Mouse (Mus musculus) heart, embryonic 11.5 days (tissue): ENCODE measurements at regions not wholly inside any gene's neighbourhood (a gene's known extent, or its start where the extent isn't known, plus 50 kb on each side); places are given as distances from the start of the nearest gene placed in this dataset.

Experiments
- ATAC-seq: fragments of 200-750 bp; cut with Nextera tagmentation; replicated peaks from 2 replicates; pipeline ENCODE4 v1.8.0; 2017; ENCODE audit warnings: moderate library complexity; ENCODE audit not compliant: insufficient number of reproducible peaks, low FRiP score, low TSS enrichment
- H3K27ac ChIP-seq: fragments of 300-500 bp; sonication (generic); 2 replicates; pipeline ENCODE4 v1.5.1; 2014; ENCODE audit warnings: mild to moderate bottlenecking, low read depth, low read length
- H3K27me3 ChIP-seq: fragments of 300-500 bp; sonication (generic); 2 replicates; pipeline ENCODE4 v1.6.1; 2014; ENCODE audit warnings: mild to moderate bottlenecking, low read length, mixed read lengths; ENCODE audit not compliant: control insufficient read depth, insufficient read depth
- H3K36me3 ChIP-seq: fragments of 300-500 bp; sonication (generic); 2 replicates; pipeline ENCODE4 v1.6.1; 2014; ENCODE audit warnings: mild to moderate bottlenecking, low read length, moderate library complexity, mixed read lengths; ENCODE audit not compliant: control insufficient read depth, insufficient read depth
- H3K4me1 ChIP-seq: fragments of 300-500 bp; sonication (generic); 2 replicates; pipeline ENCODE4 v1.6.1; 2014; ENCODE audit warnings: low read length; ENCODE audit not compliant: control insufficient read depth, insufficient read depth
- H3K4me2 ChIP-seq: fragments of 300-500 bp; sonication (generic); 2 replicates; pipeline ENCODE4 v1.6.1; 2014; ENCODE audit warnings: mild to moderate bottlenecking, moderate library complexity
- H3K4me3 ChIP-seq: fragments of 300-500 bp; sonication (generic); 2 replicates; pipeline ENCODE4 v1.5.1; 2014; ENCODE audit warnings: low read depth, low read length
- H3K9ac ChIP-seq: fragments of 300-500 bp; sonication (generic); 2 replicates; pipeline ENCODE4 v1.6.1; 2014; ENCODE audit warnings: mild to moderate bottlenecking, low read depth, low read length, moderate library complexity
- H3K9me3 ChIP-seq: fragments of 300-500 bp; sonication (generic); replicated peaks from 2 replicates; pipeline ENCODE4 v1.6.1; 2016; ENCODE audit warnings: low read length; ENCODE audit not compliant: control insufficient read depth
- WGBS: fragments of 180-500 bp; shearing (Covaris S2); extraction: QIAGEN DNeasy Blood & Tissue Kit; methylation state at CpG from one replicate; pipeline ENCODE4 v1.1.7; 2014; ENCODE audit not compliant: insufficient replicate concordance; 5-methylcytosine and 5-hydroxymethylcytosine counted together

GRCm38 (mm10) chr2:158909086-158909485, 114.5 kb downstream of the Dhx35 start:
- Histone ChIP-seq H3K4me1 (no peaks in the 10 kb centered on the region), H3K9ac (no peak overlapping the region), H3K4me2 (no peak overlapping the region), H3K36me3 (no peaks in the 10 kb centered on the region), H3K27ac (no peak overlapping the region), H3K9me3 (no peaks in the 10 kb centered on the region), H3K27me3 (peaks cover 8% of the 10 kb centered on the region), H3K4me3 (no peak overlapping the region)
- 64% methylated on average over 3 of the region's 3 CpGs for WGBS
- no peak for ATAC-seq

DNA sequence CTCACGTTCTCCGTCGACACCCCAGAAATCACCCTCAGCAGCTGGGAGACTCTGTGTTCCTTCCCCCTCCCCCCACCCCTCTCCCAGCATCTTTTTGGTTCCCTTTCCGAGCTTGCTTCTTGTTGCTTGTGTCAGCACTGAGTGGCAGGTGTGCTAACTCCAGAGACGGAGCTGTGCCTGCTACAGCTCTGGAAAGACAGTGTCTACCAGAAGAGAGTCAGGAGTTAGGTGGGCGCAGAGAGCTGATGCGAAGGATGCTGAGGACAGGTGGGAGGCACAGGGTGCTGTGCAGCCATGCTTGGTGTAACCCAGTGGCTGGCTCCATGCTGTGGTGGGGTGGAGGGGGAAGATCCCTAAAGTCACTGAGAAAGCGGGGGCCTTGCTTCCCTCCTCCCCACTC, 115.7 kb downstream of the Dhx35 start:
- WGBS: 51% methylated on average over 8 of the region's 8 CpGs
- H3K27ac ChIP-seq: no peak overlapping the region
- no peak overlapping the region for H3K9ac ChIP-seq
- ATAC-seq: no peak
- no peak overlapping the region for H3K4me2 ChIP-seq
- H3K9me3 ChIP-seq: no peaks in the 10 kb centered on the region
- no peaks in the 10 kb centered on the region for H3K36me3 ChIP-seq
- H3K4me1 ChIP-seq: no peaks in the 10 kb centered on the region
- H3K4me3 ChIP-seq: no peak overlapping the region
- peaks cover 8% of the 10 kb centered on the region for H3K27me3 ChIP-seq

- Histone ChIP-seq H3K27ac (no peak overlapping the region), H3K4me2 (no peak overlapping the region), H3K27me3 (peaks cover 8% of the 10 kb centered on the region), H3K4me1 (no peaks in the 10 kb centered on the region), H3K9me3 (no peaks in the 10 kb centered on the region), H3K9ac (no peak overlapping the region), H3K4me3 (no peak overlapping the region), H3K36me3 (no peaks in the 10 kb centered on the region)
- WGBS: 45% methylated on average over 7 of the region's 7 CpGs
- no peak for ATAC-seq
These were observed 116.6 kb downstream of the Dhx35 start for GRCm38 (mm10) chr2:158911191-158911590.

DNA sequence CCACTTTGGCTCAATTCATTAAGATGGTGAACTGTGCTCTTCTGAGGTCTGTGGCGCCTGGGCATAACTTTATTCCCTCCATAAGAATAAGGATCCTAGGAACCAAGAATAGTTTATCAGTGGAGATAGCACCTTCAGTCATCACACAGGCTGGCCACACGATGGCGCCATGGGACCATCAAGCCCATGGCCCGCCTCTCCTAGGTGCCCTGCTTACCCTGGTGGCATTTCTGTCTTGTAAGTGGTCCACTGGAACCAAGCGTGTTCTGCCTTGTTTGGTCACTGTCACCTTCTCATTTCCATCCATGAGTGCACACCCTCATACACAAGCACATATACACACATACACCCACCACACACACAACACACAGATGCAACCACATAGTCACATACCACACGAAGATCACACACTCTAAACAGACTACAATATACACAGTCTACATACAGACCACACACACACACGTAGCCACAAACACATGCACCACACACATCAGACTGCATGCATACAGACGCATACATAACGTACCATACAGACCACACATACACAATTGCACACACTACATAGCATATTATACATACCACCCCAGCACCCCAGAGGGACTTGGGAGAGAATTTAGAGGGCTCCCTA, 118.1 kb downstream of the Dhx35 start:
- Histone ChIP-seq H3K27me3 (peaks cover 8% of the 10 kb centered on the region), H3K9ac (no peak overlapping the region), H3K27ac (no peak overlapping the region), H3K4me2 (no peak overlapping the region), H3K9me3 (no peaks in the 10 kb centered on the region), H3K36me3 (no peaks in the 10 kb centered on the region), H3K4me1 (no peaks in the 10 kb centered on the region), H3K4me3 (no peak overlapping the region)
- no peak for ATAC-seq
- WGBS: 37% methylated on average over 9 of the region's 9 CpGs

- no peaks in the 10 kb centered on the region; the same call in 1 of the 2 replicates for H3K27me3 ChIP-seq
- no peak overlapping the region for H3K4me3 ChIP-seq
- ATAC-seq: no peak
- H3K27ac ChIP-seq: no peak overlapping the region
- H3K4me2 ChIP-seq: no peak overlapping the region
- WGBS: 33% methylated on average over 6 of the region's 6 CpGs
- H3K4me1 ChIP-seq: no peaks in the 10 kb centered on the region
- no peaks in the 10 kb centered on the region for H3K9me3 ChIP-seq
- no peak overlapping the region for H3K9ac ChIP-seq
- no peaks in the 10 kb centered on the region for H3K36me3 ChIP-seq
These were observed 122.8 kb downstream of the Dhx35 start for GRCm38 (mm10) chr2:158917398-158917797.

- H3K36me3 ChIP-seq: no peaks in the 10 kb centered on the region
- WGBS: 70% methylated on average over 5 of the region's 5 CpGs
- H3K4me2 ChIP-seq: no peak overlapping the region
- no peaks in the 10 kb centered on the region for H3K27me3 ChIP-seq
- no peak overlapping the region for H3K4me3 ChIP-seq
- no peaks in the 10 kb centered on the region for H3K9me3 ChIP-seq
- ATAC-seq: no peak
- H3K4me1 ChIP-seq: no peaks in the 10 kb centered on the region
- no peak overlapping the region for H3K27ac ChIP-seq
- H3K9ac ChIP-seq: no peak overlapping the region
These were observed 123.7 kb downstream of the Dhx35 start for GRCm38 (mm10) chr2:158918312-158918711.

DNA sequence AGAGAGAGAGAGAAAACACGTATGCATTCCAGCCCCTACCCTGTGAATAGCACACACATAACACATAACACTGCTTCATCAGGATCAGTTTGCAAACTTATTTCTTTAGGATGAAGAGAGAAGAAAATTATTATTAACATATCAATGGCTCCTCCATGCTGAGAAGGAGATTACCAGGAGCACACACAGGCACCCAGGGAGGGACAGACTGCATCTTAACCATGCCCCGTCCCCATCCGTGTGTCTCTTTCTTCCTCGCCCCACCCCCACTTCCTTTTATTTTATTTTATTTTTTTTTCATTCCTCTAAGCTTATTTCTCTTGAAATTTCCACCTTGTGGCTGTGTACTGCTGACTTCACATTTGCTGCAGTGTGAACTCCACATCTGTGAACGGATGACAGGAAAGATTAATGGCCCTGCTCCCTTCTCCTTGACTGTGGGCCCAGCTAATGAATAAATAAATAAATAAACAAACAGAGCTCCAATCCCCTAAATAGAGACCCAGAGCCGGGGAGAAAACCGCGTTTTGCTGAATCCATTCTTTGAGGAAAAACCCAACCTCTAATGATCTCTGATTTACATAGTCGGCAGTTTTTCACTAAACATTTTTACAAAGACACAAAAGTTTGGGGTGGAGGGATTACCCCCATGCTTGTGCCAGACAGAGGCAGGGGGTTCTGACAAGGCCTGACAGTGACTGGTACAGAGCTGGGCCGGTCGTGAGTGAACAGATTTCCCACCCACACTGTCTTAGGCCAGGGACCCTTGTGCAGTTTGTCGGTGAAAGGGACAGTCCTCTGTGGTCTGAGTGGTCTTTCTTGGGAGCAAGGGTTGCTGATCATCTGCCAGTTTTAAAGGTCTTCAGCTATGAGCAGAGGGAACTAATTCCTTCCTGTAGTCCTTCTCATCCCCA, 127.0 kb downstream of the Dhx35 start:
- 57% methylated on average over 12 of the region's 12 CpGs for WGBS
- no peak overlapping the region for H3K4me3 ChIP-seq
- no peaks in the 10 kb centered on the region for H3K9me3 ChIP-seq
- no peaks in the 10 kb centered on the region for H3K27me3 ChIP-seq
- H3K4me2 ChIP-seq: no peak overlapping the region
- H3K36me3 ChIP-seq: no peaks in the 10 kb centered on the region
- no peaks in the 10 kb centered on the region for H3K4me1 ChIP-seq
- ATAC-seq: no peak
- H3K9ac ChIP-seq: no peak overlapping the region
- no peak overlapping the region for H3K27ac ChIP-seq

- no peak for ATAC-seq
- Histone ChIP-seq H3K9me3 (no peaks in the 10 kb centered on the region), H3K4me3 (no peak overlapping the region), H3K27me3 (no peaks in the 10 kb centered on the region), H3K27ac (no peak overlapping the region), H3K4me1 (no peaks in the 10 kb centered on the region), H3K36me3 (no peaks in the 10 kb centered on the region), H3K4me2 (no peak overlapping the region), H3K9ac (no peak overlapping the region)
- 37% methylated on average over 5 of the region's 5 CpGs for WGBS
These were observed 128.2 kb downstream of the Dhx35 start for GRCm38 (mm10) chr2:158922766-158923165.
